Mouse (Mus musculus) midbrain, postnatal 0 days (tissue): ENCODE measurements at regions not wholly inside any gene's neighbourhood (a gene's known extent, or its start where the extent isn't known, plus 50 kb on each side); places are given as distances from the start of the nearest gene placed in this dataset.

Source experiments
- ATAC-seq: fragments of 200-750 bp; cut with Nextera tagmentation; 2 replicates; pipeline ENCODE4 v1.8.0; 2017; ENCODE audit warnings: moderate number of reproducible peaks, mild to moderate bottlenecking, moderate TSS enrichment, moderate library complexity; ENCODE audit not compliant: low FRiP score
- DNase-seq: peaks from one replicate; pipeline ENCODE4 v3.0.0-alpha.2; 2015; ENCODE audit warnings: low spot score
- H3K27ac ChIP-seq: fragments of 300-500 bp; sonication (generic); 2 replicates; pipeline ENCODE4 v1.5.1; 2014; ENCODE audit warnings: low read depth, mild to moderate bottlenecking, low read length, mixed read lengths
- H3K27me3 ChIP-seq: fragments of 300-500 bp; sonication (generic); 2 replicates; pipeline ENCODE4 v1.6.1; 2014; ENCODE audit warnings: low read length, control low read depth, mixed read lengths; ENCODE audit not compliant: insufficient read depth
- H3K36me3 ChIP-seq: fragments of 300-500 bp; sonication (generic); 2 replicates; pipeline ENCODE4 v1.6.1; 2014; ENCODE audit warnings: low read length, control low read depth, mixed read lengths; ENCODE audit not compliant: insufficient read depth
- H3K4me1 ChIP-seq: fragments of 300-500 bp; sonication (generic); 2 replicates; pipeline ENCODE4 v1.6.1; 2014; ENCODE audit warnings: mild to moderate bottlenecking, control low read depth, antibody characterized with exemption, low read length, mixed read lengths; ENCODE audit not compliant: insufficient read depth
- H3K4me2 ChIP-seq: fragments of 300-500 bp; sonication (generic); 2 replicates; pipeline ENCODE4 v1.6.1; 2014; ENCODE audit warnings: low read depth, mild to moderate bottlenecking, low read length, mixed read lengths; ENCODE audit not compliant: poor library complexity, severe bottlenecking
- H3K4me3 ChIP-seq: fragments of 300-500 bp; sonication (generic); 2 replicates; pipeline ENCODE4 v1.5.1; 2014; ENCODE audit warnings: low read depth, mild to moderate bottlenecking, low read length, moderate library complexity
- H3K9ac ChIP-seq: fragments of 300-500 bp; sonication (generic); replicated peaks from 2 replicates; pipeline ENCODE4 v1.6.1; 2014; ENCODE audit warnings: mild to moderate bottlenecking, low read length, moderate library complexity, mixed read lengths; ENCODE audit not compliant: poor library complexity, severe bottlenecking
- H3K9me3 ChIP-seq: fragments of 300-500 bp; sonication (generic); 2 replicates; pipeline ENCODE4 v1.6.1; 2016; ENCODE audit warnings: low read length, control low read depth
- CTCF ChIP-seq: IDR thresholded peaks from 2 replicates; pipeline ENCODE4 v1.5.1; 2016; ENCODE audit warnings: antibody characterized with exemption, mild to moderate bottlenecking
- WGBS: fragments of 180-500 bp; shearing (Covaris S2); extraction: QIAGEN DNeasy Blood & Tissue Kit; methylation state at CpG from one replicate; pipeline ENCODE4 v1.1.7; 2014; 5-methylcytosine and 5-hydroxymethylcytosine counted together

- TF ChIP-seq CTCF, result no peak
- Histone ChIP-seq H3K4me3 (no peak overlapping the region), H3K27me3 (no peaks in the 10 kb centered on the region), H3K4me1 (no peaks in the 10 kb centered on the region), H3K36me3 (no peaks in the 10 kb centered on the region), H3K27ac (no peak overlapping the region), H3K9ac (no peak overlapping the region), H3K9me3 (no peaks in the 10 kb centered on the region), H3K4me2 (no peak overlapping the region)
- 38% methylated on average over 3 of the region's 3 CpGs for whole genome bisulfite sequencing
- DNase-seq (no peak), ATAC-seq (no peak)
Measured at GRCm38 (mm10) chr2:117867409-117867808, 244.3 kb upstream of the Thbs1 start.

DNA sequence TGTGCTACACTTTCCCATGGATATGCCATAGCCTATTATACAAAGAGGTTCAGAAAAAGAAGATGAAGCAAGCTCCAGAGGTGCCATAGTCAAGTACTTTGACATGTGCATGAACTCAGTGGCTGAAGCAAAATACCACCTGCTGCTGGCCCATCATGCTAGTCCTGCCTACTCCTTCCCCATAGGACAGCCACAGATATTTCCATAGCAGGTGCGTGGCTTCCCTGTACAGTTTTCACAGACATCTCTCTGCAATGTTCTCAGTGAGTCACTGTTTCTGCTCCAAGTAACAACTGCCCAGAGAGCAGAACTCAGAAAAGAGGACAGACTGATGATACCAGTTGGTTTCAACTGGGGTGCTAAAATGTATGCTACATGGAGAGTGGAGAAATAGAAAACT, 242.8 kb upstream of the Thbs1 start:
- ATAC-seq (no peak), DNase-seq (no peak)
- H3K9ac ChIP-seq, result no peak overlapping the region
- no peak for TF ChIP-seq CTCF
- H3K4me3 ChIP-seq, result no peak overlapping the region
- no peak overlapping the region for H3K4me2 ChIP-seq
- no peak overlapping the region for H3K27ac ChIP-seq
- WGBS, result 89% methylated on average over 1 of the region's 1 CpGs
- H3K9me3 ChIP-seq, result no peaks in the 10 kb centered on the region
- H3K27me3 ChIP-seq, result no peaks in the 10 kb centered on the region
- no peaks in the 10 kb centered on the region for H3K36me3 ChIP-seq
- H3K4me1 ChIP-seq, result no peaks in the 10 kb centered on the region

GRCm38 (mm10) chr2:117871507-117872282, 240.0 kb upstream of the Thbs1 start:
- no peak for DNase-seq
- 35% methylated on average over 9 of the region's 9 CpGs for WGBS
- Histone ChIP-seq H3K9ac (no peak overlapping the region), H3K4me1 (no peaks in the 10 kb centered on the region), H3K27me3 (no peaks in the 10 kb centered on the region), H3K9me3 (no peaks in the 10 kb centered on the region), H3K4me2 (no peak overlapping the region), H3K4me3 (no peak overlapping the region), H3K36me3 (no peaks in the 10 kb centered on the region), H3K27ac (no peak overlapping the region)
- TF ChIP-seq CTCF, result no peak
- ATAC-seq, result no peak

GRCm38 (mm10) chr2:117877816-117878215, 233.9 kb upstream of the Thbs1 start:
- H3K4me2 ChIP-seq, result no peak overlapping the region
- H3K27ac ChIP-seq, result no peak overlapping the region
- H3K36me3 ChIP-seq, result no peaks in the 10 kb centered on the region
- TF ChIP-seq CTCF, result no peak
- no peaks in the 10 kb centered on the region for H3K9me3 ChIP-seq
- no peak overlapping the region for H3K4me3 ChIP-seq
- no peak overlapping the region for H3K9ac ChIP-seq
- no peak for DNase-seq
- no peaks in the 10 kb centered on the region for H3K4me1 ChIP-seq
- H3K27me3 ChIP-seq, result no peaks in the 10 kb centered on the region
- 84% methylated on average over 6 of the region's 6 CpGs for WGBS
- ATAC-seq, result no peak

DNA sequence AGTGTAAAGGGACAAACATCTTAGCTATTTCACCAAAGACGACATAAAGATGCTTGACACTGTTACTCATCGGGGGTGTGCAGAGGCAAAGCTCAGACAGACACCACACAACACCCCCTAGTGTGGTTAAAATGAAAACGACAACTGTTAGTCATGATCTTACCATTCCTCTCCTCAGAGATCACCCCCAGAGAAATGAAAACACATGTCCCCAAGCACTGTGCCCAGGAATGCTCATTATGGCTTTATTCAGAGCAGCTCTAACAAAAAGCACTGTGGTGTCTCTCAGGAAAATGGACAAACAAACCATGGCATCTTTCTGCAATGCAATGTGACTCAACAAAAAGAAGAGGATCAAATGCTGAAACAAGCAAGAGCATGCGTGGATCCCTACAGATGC, 229.5 kb upstream of the Thbs1 start:
- ATAC-seq (no peak), DNase-seq (no peak)
- Histone ChIP-seq H3K4me2 (no peak overlapping the region), H3K27me3 (no peaks in the 10 kb centered on the region), H3K9me3 (no peaks in the 10 kb centered on the region), H3K4me1 (no peaks in the 10 kb centered on the region), H3K36me3 (no peaks in the 10 kb centered on the region), H3K4me3 (no peak overlapping the region), H3K9ac (no peak overlapping the region), H3K27ac (no peak overlapping the region)
- TF ChIP-seq CTCF, result no peak
- WGBS, result 78% methylated on average over 4 of the region's 4 CpGs

DNA sequence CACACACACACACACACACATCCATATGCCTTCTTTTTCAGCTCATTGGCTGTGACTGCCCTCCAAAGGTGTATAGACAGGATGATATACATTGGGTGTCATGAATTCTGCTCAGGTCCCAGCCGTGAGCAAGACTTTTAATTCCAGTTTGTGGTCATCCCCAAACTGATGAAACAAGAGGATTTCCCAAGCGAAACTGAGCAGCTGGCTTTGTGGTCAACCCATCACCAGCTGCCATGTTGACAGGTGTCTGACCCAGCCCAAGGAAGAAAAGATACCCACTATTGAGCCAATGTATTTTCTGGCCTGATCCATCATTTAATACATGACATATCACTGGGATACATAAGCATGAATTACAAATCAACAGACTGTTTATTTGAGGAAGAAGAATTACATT, 228.8 kb upstream of the Thbs1 start:
- Histone ChIP-seq H3K4me1 (no peaks in the 10 kb centered on the region), H3K27ac (no peak overlapping the region)
- ATAC-seq, result no peak

More for the DNA sequence above, 228.8 kb upstream of the Thbs1 start:
- Histone ChIP-seq H3K9me3 (no peaks in the 10 kb centered on the region), H3K9ac (no peak overlapping the region), H3K36me3 (no peaks in the 10 kb centered on the region), H3K27me3 (no peaks in the 10 kb centered on the region), H3K4me2 (no peak overlapping the region), H3K4me3 (no peak overlapping the region)
- 85% methylated on average over 2 of the region's 2 CpGs for WGBS
- no peak for DNase-seq
- TF ChIP-seq CTCF, result no peak
